Comparison of ENCODE assay signal across 16 mouse cellular contexts in genomic region chr12:101980266-101980665, GRCm38 (mm10). TPM values are rescaled to one million over a fixed set of nuclear protein-coding genes. Genes with fewer than 3 reads are reported as not detected.
DNase-seq lines count a peak whose midpoint lies in the region; TF ChIP-seq lines count a peak whose summit lies in the region.
"Had no signal": no experiment of that assay in that cellular context is flagged by ENCODE, and none has a peak within 500 bp of the region (broad histone marks: within the 10 kb centered on the region; RNA-seq: fewer than 3 reads in every experiment).

No protein-coding gene starts in this region.

- in situ Hi-C loops in CH12.LX (cut with MboI; ENCODE audit: low pct_ligation_motif_present, low pct_unique_long_range_greater_than_20kb, low sequenced_read_pairs) = loop anchor here (5.0 to 10.0 kb wide), 3 partner anchors 205 to 487 kb away; partner anchors contain the start of gene Golga5

- H3K27me3 ChIP-seq in heart, embryonic 10.5 days (ENCODE audit: insufficient read depth, poor library complexity, severe bottlenecking) = no peaks in the 10 kb centered on the region
- no peaks in the 10 kb centered on the region for H3K27me3 ChIP-seq in CH12.LX (replicated peaks)
- H3K27me3 ChIP-seq in forebrain, embryonic 10.5 days (ENCODE audit: poor library complexity, severe bottlenecking) = no peaks in the 10 kb centered on the region
- H3K27me3 ChIP-seq: forebrain, embryonic 15.5 days; intestine, embryonic 15.5 days; midbrain, embryonic 15.5 days had no signal

- H3K4me1 ChIP-seq in heart, embryonic 10.5 days = peaks cover 14% of the 10 kb centered on the region
- H3K4me1 ChIP-seq in CH12.LX (ENCODE audit: control insufficient read depth in 1 of 2, insufficient read depth in 2 of 2) = peaks cover 4 to 33% of the 10 kb centered on the region in 2 experiments; a peak in 2 of 4 replicates
- H3K4me1 ChIP-seq in forebrain, embryonic 10.5 days = peaks cover 13% of the 10 kb centered on the region

- no peak overlapping the region for H3K27ac ChIP-seq in heart, embryonic 10.5 days
- H3K27ac ChIP-seq in CH12.LX (ENCODE audit: insufficient read depth, low read depth) = no peak overlapping the region
- no peak overlapping the region for H3K27ac ChIP-seq in forebrain, embryonic 10.5 days
- H3K27ac ChIP-seq: forebrain, embryonic 15.5 days; intestine, embryonic 15.5 days; midbrain, embryonic 15.5 days had no signal

- DNase-seq in heart, adult 11 months = peak; percentile 55
- DNase-seq in heart, embryonic 10.5 days (ENCODE audit: low spot score) = no peak
- DNase-seq in CH12.LX (ENCODE audit: extremely low read depth) = no peak
- peak; percentile 42 for DNase-seq in liver
- peak; percentile 26 for DNase-seq in naive thymus-derived CD4-positive, alpha-beta T cell, adult 2 months (ENCODE audit: low read depth)
- no peak for DNase-seq in forebrain, embryonic 10.5 days (ENCODE audit: extremely low spot score, low spot score)
- DNase-seq in ovary, postnatal 14 days (ENCODE audit: low spot score) = no peak
- DNase-seq in thymus, adult 18-20 months = no peak
- DNase-seq: cerebellum, adult 8-10 months; gastrocnemius, postnatal 36 days; heart, postnatal 14 days; lung, embryonic 14.5 days; right cerebral cortex, postnatal 14 days had no signal

- no peak overlapping the region for H3K4me3 ChIP-seq in heart, embryonic 10.5 days
- H3K4me3 ChIP-seq in CH12.LX (replicated peaks in 1 of 3; ENCODE audit: low read depth in 2 of 3, low read length in 2 of 3, poor library complexity in 1 of 3) = no peak overlapping the region
- no peak overlapping the region for H3K4me3 ChIP-seq in forebrain, embryonic 10.5 days
- H3K4me3 ChIP-seq: forebrain, embryonic 15.5 days; intestine, embryonic 15.5 days; midbrain, embryonic 15.5 days had no signal

- H3K9me3 ChIP-seq in heart, embryonic 10.5 days = no peaks in the 10 kb centered on the region
- no peaks in the 10 kb centered on the region for H3K9me3 ChIP-seq in CH12.LX (replicated peaks; ENCODE audit: low read length)
- H3K9me3 ChIP-seq in forebrain, embryonic 10.5 days = no peaks in the 10 kb centered on the region
- H3K9me3 ChIP-seq: forebrain, embryonic 15.5 days; intestine, embryonic 15.5 days; midbrain, embryonic 15.5 days had no signal

- TF ChIP-seq POLR2A in CH12.LX (IDR thresholded peaks at IDR 0.05; ENCODE audit: low read depth, low read length) = no peak

- 59% methylated on average over 5 of the region's 5 CpGs for WGBS in heart, embryonic 10.5 days
- 89% methylated on average over 5 of the region's 5 CpGs for WGBS in forebrain, embryonic 10.5 days

- dilution Hi-C loops in CH12.LX (cut with MboI; ENCODE audit: extremely low pct_ligation_motif_present, extremely low pct_unique_long_range_greater_than_20kb, low sequenced_read_pairs) = no loop called here

- TF ChIP-seq RAD21 in CH12.LX (IDR thresholded peaks at IDR 0.05; ENCODE audit: low read depth, low read length) = no peak

- peak overlapping the region; percentile 68; the same call in 1 of the 2 replicates for H3K9ac ChIP-seq in CH12.LX (ENCODE audit: insufficient read depth, low read depth)
- H3K9ac ChIP-seq: forebrain, embryonic 15.5 days; intestine, embryonic 15.5 days; lung, embryonic 14.5 days; midbrain, embryonic 15.5 days had no signal

- peaks cover 39% of the 10 kb centered on the region for H3K79me2 ChIP-seq in CH12.LX (replicated peaks; ENCODE audit: control insufficient read depth, extremely low read depth, insufficient read depth, poor library complexity, severe bottlenecking)

- no peak for TF ChIP-seq EP300 in CH12.LX (IDR thresholded peaks at IDR 0.05; ENCODE audit: low read length)

- TF ChIP-seq CTCF in CH12.LX (conservative IDR thresholded peaks at IDR 0.05 in 1 of 2, IDR thresholded peaks at IDR 0.05 in 1 of 2; ENCODE audit: low read depth in 2 of 2, low read length in 2 of 2) = no peak

- no peak overlapping the region for H3K4me2 ChIP-seq in CH12.LX (ENCODE audit: insufficient read depth, low read depth, poor library complexity, severe bottlenecking)
- H3K4me2 ChIP-seq: forebrain, embryonic 15.5 days; intestine, embryonic 15.5 days; lung, embryonic 14.5 days; midbrain, embryonic 15.5 days had no signal

- peaks cover 33% of the 10 kb centered on the region for H3K36me3 ChIP-seq in heart, embryonic 10.5 days
- H3K36me3 ChIP-seq in CH12.LX (replicated peaks in 1 of 2; ENCODE audit: control insufficient read depth in 1 of 2, insufficient read depth in 1 of 2, low read length in 1 of 2) = peaks cover 29 to 42% of the 10 kb centered on the region in 2 experiments
- H3K36me3 ChIP-seq in forebrain, embryonic 10.5 days (replicated peaks) = peaks cover 46% of the 10 kb centered on the region

TF ChIP-seq in CH12.LX, 34 proteins besides CTCF, POLR2A, EP300 and RAD21:
- TF ChIP-seq NRF1 (IDR thresholded peaks at IDR 0.05; ENCODE audit: low read depth, low read length) (no peak), RCOR1 (conservative IDR thresholded peaks at IDR 0.05; ENCODE audit: low read depth, low read length) (no peak), MAZ (IDR thresholded peaks at IDR 0.05; ENCODE audit: low read depth, low read length) (no peak), PAX5 (IDR thresholded peaks at IDR 0.05; ENCODE audit: low read length) (no peak), MAFK (IDR thresholded peaks at IDR 0.05; ENCODE audit: insufficient replicate concordance, low read length) (no peak), MEF2A (IDR thresholded peaks at IDR 0.05; ENCODE audit: borderline replicate concordance, low read depth, low read length) (no peak), ZNF384 (IDR thresholded peaks at IDR 0.05; ENCODE audit: low read depth, low read length) (no peak), CHD1 (IDR thresholded peaks at IDR 0.05; ENCODE audit: low read depth, low read length) (no peak), NELFE (IDR thresholded peaks at IDR 0.05; ENCODE audit: low read depth, low read length) (no peak), POLR2AphosphoS2 (IDR thresholded peaks at IDR 0.05; ENCODE audit: low read depth, low read length) (no peak), USF1 (IDR thresholded peaks at IDR 0.05; ENCODE audit: low read depth, low read length) (no peak), MYC (IDR thresholded peaks at IDR 0.05; ENCODE audit: low read depth, low read length) (no peak), ELF1 (IDR thresholded peaks at IDR 0.05; ENCODE audit: low read depth, low read length) (no peak), CHD2 (IDR thresholded peaks at IDR 0.05; ENCODE audit: low read length) (no peak), MAX (IDR thresholded peaks at IDR 0.05; ENCODE audit: low read length) (no peak)

RNA-seq across cellular contexts. Expression of gene Cpsf2, which starts 4.5 kb away (rescaled TPM):
- polyA plus RNA-seq in heart, embryonic 10.5 days (2016; fragmentation: Nextera tagmentation; extraction: Ambion mirVana) = 27.5 and 29.0 TPM in 2 replicates
- total RNA-seq in CH12.LX (2012; rRNA removed) (32.7 and 38.1 TPM in 2 replicates), CH12.LX (2014; rRNA removed) (42.0 and 45.5 TPM in 2 replicates)
- 34.6 and 36.1 TPM in 2 replicates for polyA plus RNA-seq in CH12.LX (2012; ENCODE audit: insufficient read length, low read depth)
- 43.6 and 44.8 TPM in 2 replicates for polyA plus RNA-seq in forebrain, embryonic 10.5 days (2016; fragmentation: Nextera tagmentation; extraction: Ambion mirVana)

RNA-seq across cellular contexts. Expression of gene Atxn3, which starts 22.2 kb away (rescaled TPM):
- polyA plus RNA-seq in heart, embryonic 10.5 days (2016; fragmentation: Nextera tagmentation; extraction: Ambion mirVana) = 8.1 and 8.4 TPM in 2 replicates
- 10.8 and 11.2 TPM in 2 replicates for total RNA-seq in CH12.LX (2012; rRNA removed)
- 24.4 and 25.8 TPM in 2 replicates for total RNA-seq in CH12.LX (2014; rRNA removed)
- 19.9 and 21.8 TPM in 2 replicates for polyA plus RNA-seq in CH12.LX (2012; ENCODE audit: insufficient read length, low read depth)
- 11.0 and 14.0 TPM in 2 replicates for polyA plus RNA-seq in forebrain, embryonic 10.5 days (2016; fragmentation: Nextera tagmentation; extraction: Ambion mirVana)

Comparison
In these comparisons a context has a peak if more than half of its experiments do, and no peak if none do; other contexts are left out.
1. DNase-seq: peak in heart, adult 11 months (single experiment), liver (single experiment) and naive thymus-derived CD4-positive, alpha-beta T cell, adult 2 months (single experiment); none in heart, embryonic 10.5 days (single experiment), CH12.LX (single experiment), forebrain, embryonic 10.5 days (single experiment), ovary, postnatal 14 days (single experiment) and thymus, adult 18-20 months (0 of 2).